Mouse (Mus musculus) forebrain, embryonic 14.5 days (tissue): ENCODE results near the gene Reep3. TPM values are rescaled to one million over a fixed set of nuclear protein-coding genes. Genes with fewer than 3 reads are reported as not detected.

ENCODE experiments used
- ATAC-seq: fragments of 200-750 bp; cut with Nextera tagmentation; 2 replicates; pipeline ENCODE4 v1.8.0; 2017; ENCODE audit warnings: mild to moderate bottlenecking, moderate library complexity
- DNase-seq: peaks from one replicate; pipeline ENCODE4 v3.0.0-alpha.2; 2015; ENCODE audit warnings: low spot score
- H3K27ac ChIP-seq: fragments of 300-500 bp; sonication (generic); 2 replicates; pipeline ENCODE4 v1.5.1; 2014; ENCODE audit warnings: low read depth, mild to moderate bottlenecking, control low read depth, low read length, moderate library complexity
- H3K27me3 ChIP-seq: fragments of 300-500 bp; sonication (generic); replicated peaks from 2 replicates; pipeline ENCODE4 v1.6.1; 2014; ENCODE audit warnings: low read length, control low read depth, mixed read lengths; ENCODE audit not compliant: control insufficient read depth, insufficient read depth
- H3K36me3 ChIP-seq: fragments of 300-500 bp; sonication (generic); 2 replicates; pipeline ENCODE4 v1.6.1; 2014; ENCODE audit warnings: low read length, control low read depth; ENCODE audit not compliant: control insufficient read depth, insufficient read depth
- H3K4me1 ChIP-seq: fragments of 300-500 bp; sonication (generic); 2 replicates; pipeline ENCODE4 v1.6.1; 2014; ENCODE audit warnings: antibody characterized with exemption, low read length, control low read depth; ENCODE audit not compliant: control insufficient read depth, insufficient read depth
- H3K4me2 ChIP-seq: fragments of 300-500 bp; sonication (generic); 2 replicates; pipeline ENCODE4 v1.6.1; 2014; ENCODE audit warnings: mild to moderate bottlenecking, control low read depth, low read length
- H3K4me3 ChIP-seq: fragments of 300-500 bp; sonication (generic); 2 replicates; pipeline ENCODE4 v1.5.1; 2014; ENCODE audit warnings: low read depth, low read length, control low read depth
- H3K9ac ChIP-seq: fragments of 300-500 bp; sonication (generic); 2 replicates; pipeline ENCODE4 v1.6.1; 2014; ENCODE audit warnings: mild to moderate bottlenecking, low read length, control low read depth, moderate library complexity
- H3K9me3 ChIP-seq: fragments of 300-500 bp; sonication (generic); replicated peaks from 2 replicates; pipeline ENCODE4 v1.6.1; 2016; ENCODE audit warnings: low read length, control low read depth, mixed read lengths; ENCODE audit not compliant: control insufficient read depth
- WGBS: fragments of 180-500 bp; shearing (Covaris S2); extraction: QIAGEN DNeasy Blood & Tissue Kit; methylation state at CpG from one replicate; pipeline ENCODE4 v1.1.7; 2014; 5-methylcytosine and 5-hydroxymethylcytosine counted together
- polyA plus RNA-seq: library from polyadenylated mRNA; unstranded; fragments of >200 nt; fragmentation: Nextera tagmentation; extraction: Ambion mirVana; gene quantifications from 2 replicates; pipeline ENCODE4 v1.2.1, GENCODE M21; 2014

The Reep3 gene
- polyA plus RNA-seq, 1 experiment from 2014 or later, result 26.7 TPM

DNA sequence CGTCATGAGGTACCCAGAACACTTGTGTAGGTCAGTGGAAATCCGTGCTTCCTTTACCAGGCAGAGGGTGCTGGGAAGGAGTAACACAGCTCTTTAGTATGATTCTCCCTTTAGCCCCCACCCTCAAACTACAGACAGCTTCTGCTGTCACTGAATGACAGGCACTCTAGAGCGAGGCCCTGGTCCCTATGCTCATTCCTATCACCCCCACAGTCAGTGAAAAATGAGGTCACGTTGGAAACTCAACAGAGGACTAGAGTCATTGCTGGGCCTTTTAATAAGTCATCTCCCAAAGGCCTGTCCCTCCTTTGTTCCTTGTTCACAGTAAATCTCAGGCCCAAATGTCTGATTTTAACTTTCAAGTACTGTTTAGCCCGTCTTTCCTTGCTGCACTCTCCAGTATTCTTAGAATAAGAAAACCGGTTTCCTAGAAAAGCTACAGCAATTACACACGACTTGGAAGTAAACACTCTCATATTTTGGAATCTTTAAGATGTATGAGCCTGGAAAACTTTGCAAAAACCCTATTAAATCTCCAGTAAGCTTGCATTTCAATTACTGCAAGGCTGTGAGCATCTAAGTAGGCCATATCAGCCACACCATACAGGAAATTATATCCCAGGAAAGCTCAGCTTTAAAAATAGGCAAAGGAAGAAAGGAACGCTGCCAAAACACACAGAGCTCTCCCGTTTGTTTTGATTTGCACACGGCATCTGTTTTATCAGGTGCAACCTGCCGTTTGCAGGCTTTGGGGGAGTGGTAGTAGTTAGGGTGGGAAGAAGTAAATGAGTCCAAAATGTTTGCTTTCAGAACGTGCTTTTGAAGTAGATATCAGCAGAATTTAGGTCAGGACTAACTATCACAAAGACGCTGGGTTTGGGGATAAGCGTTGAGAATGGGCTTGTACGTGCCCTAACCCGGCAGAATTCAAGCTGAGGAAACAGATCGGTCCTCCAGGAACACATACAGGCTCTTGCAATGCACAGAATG is 40.6 kb downstream of the Reep3 start:
- DNase-seq (peak; percentile 57), ATAC-seq (no peak)
- Histone ChIP-seq H3K9ac (no peak overlapping the region), H3K36me3 (no peaks in the 10 kb centered on the region), H3K4me2 (no peak overlapping the region), H3K9me3 (no peaks in the 10 kb centered on the region), H3K27me3 (no peaks in the 10 kb centered on the region), H3K4me1 (peaks cover 27% of the 10 kb centered on the region), H3K4me3 (no peak overlapping the region), H3K27ac (peak overlapping the region; percentile 58)
- 63% methylated on average over 17 of the region's 17 CpGs for WGBS

- Histone ChIP-seq H3K9ac (no peak overlapping the region), H3K27me3 (no peaks in the 10 kb centered on the region), H3K27ac (peak overlapping the region; percentile 79), H3K9me3 (no peaks in the 10 kb centered on the region), H3K4me3 (no peak overlapping the region), H3K4me1 (peaks cover 25% of the 10 kb centered on the region), H3K4me2 (no peak overlapping the region), H3K36me3 (no peaks in the 10 kb centered on the region)
- ATAC-seq (peak; percentile 72), DNase-seq (peak; percentile 71)
- WGBS, result 5% methylated on average over 9 of the region's 9 CpGs
Measured at GRCm38 (mm10) chr10:67053475-67053874, 43.3 kb downstream of the Reep3 start.

DNA sequence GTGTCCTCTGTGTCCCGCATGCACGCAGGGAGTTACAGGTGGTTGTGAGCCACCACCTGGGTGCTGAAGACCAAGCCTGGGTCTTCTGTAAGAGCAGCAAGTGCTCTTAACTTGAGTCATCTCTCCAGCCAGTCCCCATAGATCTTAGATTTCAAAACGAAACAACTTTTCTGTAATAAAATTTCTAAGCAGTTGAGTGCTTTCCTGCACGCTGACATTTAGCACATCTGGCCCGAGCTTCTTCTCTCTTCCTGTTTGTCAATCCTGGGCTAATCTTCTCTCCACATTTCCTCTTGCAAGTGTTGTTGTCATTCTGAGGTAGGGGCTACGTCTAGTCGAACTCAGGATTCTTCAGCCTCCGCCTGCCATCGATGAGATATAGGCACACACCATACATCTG is 44.3 kb downstream of the Reep3 start:
- H3K4me3 ChIP-seq, result no peak overlapping the region
- H3K36me3 ChIP-seq, result no peaks in the 10 kb centered on the region
- no peaks in the 10 kb centered on the region for H3K27me3 ChIP-seq
- ATAC-seq, result no peak
- H3K9ac ChIP-seq, result no peak overlapping the region
- 75% methylated on average over 9 of the region's 9 CpGs for WGBS
- no peak overlapping the region for H3K27ac ChIP-seq
- H3K4me2 ChIP-seq, result no peak overlapping the region
- H3K4me1 ChIP-seq, result peaks cover 30% of the 10 kb centered on the region
- no peaks in the 10 kb centered on the region for H3K9me3 ChIP-seq
- no peak for DNase-seq

DNA sequence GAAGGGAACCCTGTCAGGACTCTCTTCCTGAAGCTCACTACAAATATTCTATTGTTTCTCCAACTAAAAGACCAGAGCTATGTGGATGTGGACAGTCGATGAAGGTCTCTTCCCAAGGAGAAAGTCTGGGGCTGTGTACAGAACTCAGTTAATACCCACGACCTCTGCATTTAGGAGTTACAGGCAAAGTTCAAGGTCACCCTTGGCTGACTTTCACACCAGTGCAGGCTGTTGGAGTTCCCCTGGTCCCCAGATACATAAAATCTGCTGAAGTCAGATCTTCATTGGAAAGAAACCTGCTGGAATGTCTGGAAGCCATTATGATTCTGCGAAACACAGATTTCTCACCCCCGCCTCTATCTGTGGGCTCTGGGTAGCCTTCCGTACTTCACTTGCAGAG is 45.3 kb downstream of the Reep3 start:
- H3K4me2 ChIP-seq, result no peak overlapping the region
- ATAC-seq (no peak), DNase-seq (no peak)
- H3K36me3 ChIP-seq, result no peaks in the 10 kb centered on the region
- no peak overlapping the region for H3K9ac ChIP-seq
- H3K27ac ChIP-seq, result no peak overlapping the region
- H3K27me3 ChIP-seq, result no peaks in the 10 kb centered on the region
- peaks cover 28% of the 10 kb centered on the region for H3K4me1 ChIP-seq
- 82% methylated on average over 5 of the region's 5 CpGs for WGBS
- no peak overlapping the region for H3K4me3 ChIP-seq
- H3K9me3 ChIP-seq, result no peaks in the 10 kb centered on the region

DNA sequence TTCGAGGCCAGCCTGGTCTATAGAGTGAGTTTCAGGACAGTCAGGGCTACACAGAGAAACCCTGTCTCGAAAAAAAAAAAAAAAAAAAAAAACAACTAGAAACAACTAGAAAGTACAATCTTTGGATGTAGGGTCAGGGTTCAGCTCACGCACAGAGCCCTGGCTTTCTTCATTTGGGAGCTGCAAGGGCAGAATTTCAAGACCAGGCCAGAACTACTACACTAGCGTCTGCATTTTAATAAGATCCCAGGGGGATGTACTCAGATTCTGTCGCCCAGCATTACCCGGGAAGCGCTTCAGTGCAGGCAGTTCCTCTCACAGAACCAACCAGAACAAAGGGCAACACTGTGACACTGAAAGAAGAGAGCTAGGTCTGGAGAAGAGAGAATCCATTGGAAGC is 46.0 kb downstream of the Reep3 start:
- H3K9me3 ChIP-seq, result no peaks in the 10 kb centered on the region
- WGBS, result 75% methylated on average over 6 of the region's 7 CpGs
- no peak for ATAC-seq
- H3K4me2 ChIP-seq, result no peak overlapping the region
- H3K36me3 ChIP-seq, result no peaks in the 10 kb centered on the region
- no peaks in the 10 kb centered on the region for H3K27me3 ChIP-seq
- no peak overlapping the region for H3K4me3 ChIP-seq
- peaks cover 26% of the 10 kb centered on the region for H3K4me1 ChIP-seq
- no peak for DNase-seq
- no peak overlapping the region for H3K27ac ChIP-seq
- H3K9ac ChIP-seq, result no peak overlapping the region

DNA sequence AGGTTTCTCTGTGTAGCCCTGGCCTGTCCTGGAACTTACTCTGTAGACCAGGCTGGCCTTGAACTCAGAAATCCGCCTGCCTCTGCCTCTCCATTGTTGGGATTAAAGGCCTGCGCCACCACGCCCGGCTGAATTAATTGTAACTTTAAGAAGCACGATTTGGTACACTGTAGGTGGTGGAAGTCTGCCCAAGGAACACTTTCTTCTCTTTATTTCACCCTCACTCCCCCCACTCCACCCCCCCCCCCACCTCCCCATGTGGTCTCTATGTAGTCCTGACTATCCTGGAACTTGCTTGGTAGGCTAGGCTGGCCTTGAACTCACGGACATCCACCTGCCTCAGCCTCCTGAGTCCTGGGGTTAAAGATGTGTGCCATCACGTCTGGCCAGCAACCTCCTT is 47.1 kb downstream of the Reep3 start:
- Histone ChIP-seq H3K9me3 (no peaks in the 10 kb centered on the region), H3K4me1 (peaks cover 31% of the 10 kb centered on the region), H3K4me2 (no peak overlapping the region), H3K27ac (no peak overlapping the region), H3K36me3 (no peaks in the 10 kb centered on the region), H3K27me3 (no peaks in the 10 kb centered on the region), H3K9ac (no peak overlapping the region), H3K4me3 (no peak overlapping the region)
- 89% methylated on average over 7 of the region's 7 CpGs for WGBS
- no peak for DNase-seq
- no peak for ATAC-seq

- Histone ChIP-seq H3K9me3 (no peaks in the 10 kb centered on the region), H3K27me3 (no peaks in the 10 kb centered on the region), H3K27ac (no peak overlapping the region), H3K4me3 (no peak overlapping the region), H3K4me2 (no peak overlapping the region), H3K9ac (no peak overlapping the region), H3K36me3 (no peaks in the 10 kb centered on the region), H3K4me1 (peaks cover 29% of the 10 kb centered on the region)
- ATAC-seq (no peak), DNase-seq (no peak)
- WGBS, result 94% methylated on average over 13 of the region's 13 CpGs
Measured at GRCm38 (mm10) chr10:67048871-67049615, 47.7 kb downstream of the Reep3 start.

DNA sequence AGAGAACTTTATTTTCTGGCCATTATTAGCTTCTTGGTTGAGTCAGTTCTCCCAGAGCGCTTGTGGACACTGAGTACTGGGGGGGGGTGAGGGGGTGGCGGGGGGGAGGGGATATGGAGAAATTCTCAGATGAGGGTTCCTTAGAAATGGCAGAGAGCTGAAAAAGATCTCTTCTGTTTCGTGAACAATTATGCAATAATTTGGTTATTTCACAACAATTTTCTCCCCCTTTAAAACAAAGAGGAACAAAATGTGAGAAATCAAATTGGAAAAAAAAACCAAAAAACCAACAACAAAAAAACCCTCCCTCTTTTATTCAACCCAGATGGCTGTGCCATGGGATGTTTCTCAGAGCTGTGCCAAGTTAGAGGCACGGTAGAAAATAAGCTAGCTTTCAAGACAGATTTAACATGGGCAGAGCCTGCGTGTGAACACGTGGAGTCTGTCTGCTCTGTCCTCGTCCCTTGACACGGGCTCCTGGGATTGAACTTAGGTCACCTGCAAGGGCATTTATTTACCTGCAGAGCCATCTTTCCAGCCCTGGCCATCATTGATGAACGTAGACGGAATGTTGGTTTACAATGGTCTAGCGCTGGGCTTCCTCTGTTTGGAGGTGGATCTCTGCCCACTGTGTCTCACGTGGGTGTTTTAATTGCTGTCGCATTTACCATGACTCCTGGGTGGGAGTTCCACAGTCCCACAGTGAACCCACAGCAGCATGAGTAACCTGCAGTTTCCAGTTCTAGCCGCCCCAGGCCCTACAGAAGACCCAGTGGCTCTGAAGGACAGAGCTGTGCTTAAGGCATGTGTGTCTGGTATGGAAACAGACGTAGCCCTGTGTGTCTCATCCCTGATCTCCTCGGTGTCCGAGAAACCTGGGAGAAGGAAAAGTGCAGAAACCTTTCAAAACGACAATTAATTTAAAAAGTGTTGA is 48.8 kb downstream of the Reep3 start:
- DNase-seq, result peak; percentile 68
- no peaks in the 10 kb centered on the region for H3K36me3 ChIP-seq
- peak; percentile 64; the same call in 1 of the 2 replicates for ATAC-seq
- H3K4me1 ChIP-seq, result peaks cover 22% of the 10 kb centered on the region
- H3K4me2 ChIP-seq, result no peak overlapping the region
- WGBS, result 74% methylated on average over 18 of the region's 18 CpGs
- H3K27ac ChIP-seq, result peak overlapping the region; percentile 40; the same call in 1 of the 2 replicates
- H3K27me3 ChIP-seq, result no peaks in the 10 kb centered on the region
- H3K4me3 ChIP-seq, result no peak overlapping the region
- H3K9me3 ChIP-seq, result no peaks in the 10 kb centered on the region
- H3K9ac ChIP-seq, result no peak overlapping the region
